Mouse (Mus musculus) forebrain, embryonic 15.5 days (tissue): ENCODE measurements at regions not wholly inside any gene's neighbourhood (a gene's known extent, or its start where the extent isn't known, plus 50 kb on each side); places are given as distances from the start of the nearest gene placed in this dataset.
A peak's percentile ranks its signal among the peaks of the same experiment; 100 is the strongest.
"Not testable (repeated sequence)": the region's sequence is repeated elsewhere in the genome, so short reads cannot be mapped to it uniquely, and the experiment has no call there.

Source experiments
- ATAC-seq: fragments of 200-750 bp; cut with Nextera tagmentation; replicated peaks from 2 replicates; pipeline ENCODE4 v1.8.0; 2017; ENCODE audit warnings: mild to moderate bottlenecking, moderate TSS enrichment, moderate library complexity
- H3K27ac ChIP-seq: fragments of 300-500 bp; sonication (generic); replicated peaks from 2 replicates; pipeline ENCODE4 v1.5.1; 2015; ENCODE audit warnings: mild to moderate bottlenecking, inconsistent platforms
- H3K27me3 ChIP-seq: fragments of 300-500 bp; sonication (generic); 2 replicates; pipeline ENCODE4 v1.6.1; 2015; ENCODE audit warnings: inconsistent platforms
- H3K36me3 ChIP-seq: fragments of 300-500 bp; sonication (generic); 2 replicates; pipeline ENCODE4 v1.6.1; 2015; ENCODE audit warnings: mild to moderate bottlenecking, inconsistent platforms
- H3K4me1 ChIP-seq: fragments of 300-500 bp; sonication (generic); 2 replicates; pipeline ENCODE4 v1.6.1; 2015; ENCODE audit warnings: inconsistent platforms
- H3K4me2 ChIP-seq: fragments of 300-500 bp; sonication (generic); replicated peaks from 2 replicates; pipeline ENCODE4 v1.6.1; 2015; ENCODE audit warnings: mild to moderate bottlenecking, inconsistent platforms
- H3K4me3 ChIP-seq: fragments of 300-500 bp; sonication (generic); 2 replicates; pipeline ENCODE4 v1.5.1; 2015; ENCODE audit warnings: mild to moderate bottlenecking, inconsistent platforms
- H3K9ac ChIP-seq: fragments of 300-500 bp; sonication (generic); replicated peaks from 2 replicates; pipeline ENCODE4 v1.6.1; 2015; ENCODE audit warnings: mild to moderate bottlenecking, inconsistent platforms
- H3K9me3 ChIP-seq: fragments of 300-500 bp; sonication (generic); 2 replicates; pipeline ENCODE4 v1.6.1; 2016; ENCODE audit warnings: inconsistent platforms
- WGBS: fragments of 180-500 bp; shearing (Covaris S2); methylation state at CpG from one replicate; pipeline ENCODE4 v1.1.7; 2015; ENCODE audit warnings: mixed read lengths; 5-methylcytosine and 5-hydroxymethylcytosine counted together

- not testable (repeated sequence) for H3K27ac ChIP-seq, H3K27me3 ChIP-seq, H3K4me1 ChIP-seq, H3K9me3 ChIP-seq, H3K36me3 ChIP-seq, ATAC-seq
- H3K4me2 ChIP-seq, result peak overlapping the region; percentile 45
- under 1% methylated on average over 63 of the region's 77 CpGs for WGBS
- peak overlapping the region; percentile 52 for H3K4me3 ChIP-seq
- H3K9ac ChIP-seq, result peak overlapping the region; percentile 60
Observed at GRCm38 (mm10) chr12:24252071-24252874, 155.2 kb upstream of the 9030624G23Rik start.
